Mouse (Mus musculus) left cerebral cortex, adult 8-10 months (tissue): ENCODE measurements around the gene Adgrl1. TPM values are rescaled to one million over a fixed set of nuclear protein-coding genes. Genes with fewer than 3 reads are reported as not detected.

Experiments
- DNase-seq, 2 experiments: peaks; one replicate each; pipeline ENCODE4 v3.0.0; 2022; ENCODE audit warnings: low spot score in 2 of 2
- microRNA-seq, 2 experiments: library from miRNA; unstranded; fragments of <30 nt; microRNA quantifications; one replicate each; pipeline ENCODE4 v1.2.0; 2022
- total RNA-seq, 4 experiments: library from RNA; stranded (reverse); gene quantifications; 2 replicates each; pipeline ENCODE4 v1.2.4; 2022

Adgrl1 gene
- total RNA-seq, 4 experiments from 2014 or later = 330 to 370 (median 359) TPM

DNA sequence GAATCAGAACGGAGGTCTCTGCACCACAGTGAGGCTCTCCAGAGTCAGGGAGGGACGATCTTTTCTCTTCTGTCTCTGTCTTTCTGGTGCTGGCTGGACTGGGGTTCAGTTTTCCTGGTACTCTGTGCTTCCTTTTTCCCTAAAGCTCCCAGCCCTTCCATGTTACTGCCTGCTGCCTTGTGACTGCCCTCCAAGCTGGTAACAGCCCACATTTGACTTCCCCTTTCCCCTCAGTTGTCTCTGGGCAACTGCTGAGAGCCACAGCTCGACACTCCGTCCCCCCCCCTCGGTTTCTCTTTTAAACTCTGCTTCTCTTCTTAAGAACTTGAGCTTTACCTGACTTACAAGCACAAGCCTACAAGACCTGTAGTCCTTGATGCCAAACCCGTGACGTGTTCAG is 89.3 kb downstream of the Adgrl1 start:
- no peak for DNase-seq

- no peak for DNase-seq
Observed at GRCm38 (mm10) chr8:83990170-83990569, 90.3 kb downstream of the Adgrl1 start.

Small RNA genes within 50 kb of the gene (microRNA-seq; reads per million reads assigned to microRNA genes)
- gene Gm44330 = 0 to 1.7 reads per million in 2 experiments
- gene Gm44450 = 0 to 0.22 reads per million in 2 experiments

Other genes starting within 250 kb of the Adgrl1 start
- 10 to 100 TPM; 72.9 to 74.5 (median 74.3) TPM for gene Gipc1, start 247.4 kb upstream of the Adgrl1 start, total RNA-seq
- 1 to 10 TPM in 3 of 4 experiments, under 1 TPM in 1; 0.83 to 1.5 (median 1.3) TPM for gene Ptger1, start 233.4 kb upstream of the Adgrl1 start, total RNA-seq
- 10 to 100 TPM; 52.2 to 66.2 (median 54.8) TPM for gene Pkn1, start 200.9 kb upstream of the Adgrl1 start, total RNA-seq
- gene Ddx39, start 184.9 kb upstream of the Adgrl1 start, total RNA-seq = 10 to 100 TPM; 14.4 to 18.4 (median 16.3) TPM
- gene Adgre5, start 158.8 kb upstream of the Adgrl1 start, total RNA-seq = 10 to 100 TPM in 1 of 4 experiments, 1 to 10 TPM in 3; 8.3 to 12.2 (median 8.8) TPM
- under 1 TPM; 0.26 to 0.76 (median 0.34) TPM for gene Gm10644, start 55.1 kb downstream of the Adgrl1 start, total RNA-seq
- gene Asf1b, start 55.4 kb downstream of the Adgrl1 start, total RNA-seq = 1 to 10 TPM in 3 of 4 experiments, under 1 TPM in 1; 0.83 to 1.1 (median 1.0) TPM
- 100 to 1,000 TPM; 247 to 270 (median 264) TPM for gene Prkaca, start 72.9 kb downstream of the Adgrl1 start, total RNA-seq
- 10 to 100 TPM; 43.5 to 53.7 (median 46.3) TPM for gene Samd1, start 97.6 kb downstream of the Adgrl1 start, total RNA-seq
- under 1 TPM; 0.34 to 0.77 (median 0.48) TPM for gene 1700067K01Rik, start 101.4 kb downstream of the Adgrl1 start, total RNA-seq
- gene 2210011C24Rik, start 112.1 kb downstream of the Adgrl1 start, total RNA-seq = 1 to 10 TPM in 3 of 4 experiments, under 1 TPM in 1; 0.37 to 2.6 (median 1.5) TPM
- 1 to 10 TPM; 1.5 to 4.5 (median 2.3) TPM for gene Palm3, start 121.4 kb downstream of the Adgrl1 start, total RNA-seq
- gene Il27ra, start 142.5 kb downstream of the Adgrl1 start, total RNA-seq = under 1 TPM; 0.36 to 0.57 (median 0.47) TPM
- gene Rln3, start 144.9 kb downstream of the Adgrl1 start, total RNA-seq = not detected
- 1 to 10 TPM; 4.1 to 4.6 (median 4.5) TPM for gene Gm10643, start 165.0 kb downstream of the Adgrl1 start, total RNA-seq
- gene Rfx1, start 166.7 kb downstream of the Adgrl1 start, total RNA-seq = 10 to 100 TPM; 19.5 to 26.3 (median 24.3) TPM
- 10 to 100 TPM; 17.0 to 19.8 (median 18.5) TPM for gene Dcaf15, start 204.7 kb downstream of the Adgrl1 start, total RNA-seq
- not detected for gene Podnl1, start 225.9 kb downstream of the Adgrl1 start, total RNA-seq
- gene Cc2d1a, start 247.8 kb downstream of the Adgrl1 start, total RNA-seq = 10 to 100 TPM; 44.3 to 52.9 (median 47.4) TPM
- gene 4930432K21Rik, start 247.9 kb downstream of the Adgrl1 start, total RNA-seq = 1 to 10 TPM; 2.8 to 3.2 (median 3.1) TPM